Mouse (Mus musculus) mouse embryonic stem cell (cell line): ENCODE results near the gene Batf.

Source experiments
- in situ Hi-C, 2 experiments: fragments of 300-500 bp; cut with MboI; formaldehyde crosslinking; loops; 1 replicate in 1 of 2; 3 replicates in 1 of 2; pipeline ENCODE4 v1.14.3; 2019 to 2020; ENCODE audit warnings: low sequenced_read_pairs in 2 of 2, low pct_unique_long_range_greater_than_20kb in 1 of 2, mixed read lengths in 1 of 2; ENCODE audit not compliant: unreplicated experiment in 1 of 2

Batf gene

GRCm38 (mm10) chr12:85706906-85707305, 20.4 kb downstream of the Batf start:
- in situ Hi-C loops, result loop anchor here in 1 of 2 experiments (25.0 kb wide), 1 partner anchor 380 kb away; the partner anchor contains the start of genes Ift43 and Tgfb3

DNA sequence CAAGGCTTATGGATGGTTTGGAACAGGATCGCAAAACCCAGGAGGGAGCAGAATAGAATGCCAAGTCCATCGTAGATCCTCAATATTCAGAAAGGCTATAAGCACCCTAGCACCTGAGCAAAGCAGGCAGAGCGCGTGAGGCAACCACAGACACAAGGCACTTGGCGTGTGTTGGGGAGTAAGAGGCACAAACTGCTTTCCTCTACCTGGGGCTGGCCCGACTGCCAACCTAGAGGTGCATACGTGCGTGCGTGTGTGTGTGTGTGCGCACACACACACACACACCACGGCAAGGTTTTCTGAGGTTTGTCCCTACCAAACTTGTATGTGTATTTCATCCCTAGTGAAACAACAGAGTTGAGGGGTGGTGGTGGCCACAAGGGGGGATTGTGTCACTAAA, 20.9 kb downstream of the Batf start:
- in situ Hi-C loops, result loop anchor here in 1 of 2 experiments (25.0 kb wide), 1 partner anchor 380 kb away; the partner anchor contains the start of genes Ift43 and Tgfb3

DNA sequence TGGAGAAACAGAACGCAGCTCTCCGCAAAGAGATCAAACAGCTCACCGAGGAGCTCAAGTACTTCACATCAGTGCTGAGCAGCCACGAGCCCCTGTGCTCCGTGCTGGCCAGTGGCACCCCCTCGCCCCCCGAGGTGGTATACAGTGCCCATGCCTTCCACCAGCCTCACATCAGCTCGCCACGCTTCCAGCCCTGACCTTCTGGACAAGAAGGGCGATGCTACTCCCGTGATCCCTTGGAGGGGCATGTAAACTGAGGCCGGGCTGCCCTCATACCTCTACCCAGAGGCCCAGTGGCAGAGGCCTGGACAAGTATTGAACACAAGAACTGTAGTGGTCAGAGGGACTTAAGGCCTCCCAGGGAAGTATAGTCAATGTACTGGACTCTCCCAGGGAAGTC, 22.1 kb downstream of the Batf start:
- in situ Hi-C loops, result loop anchor here in 1 of 2 experiments (25.0 kb wide), 1 partner anchor 379 kb away; the partner anchor contains the start of genes Ift43 and Tgfb3

DNA sequence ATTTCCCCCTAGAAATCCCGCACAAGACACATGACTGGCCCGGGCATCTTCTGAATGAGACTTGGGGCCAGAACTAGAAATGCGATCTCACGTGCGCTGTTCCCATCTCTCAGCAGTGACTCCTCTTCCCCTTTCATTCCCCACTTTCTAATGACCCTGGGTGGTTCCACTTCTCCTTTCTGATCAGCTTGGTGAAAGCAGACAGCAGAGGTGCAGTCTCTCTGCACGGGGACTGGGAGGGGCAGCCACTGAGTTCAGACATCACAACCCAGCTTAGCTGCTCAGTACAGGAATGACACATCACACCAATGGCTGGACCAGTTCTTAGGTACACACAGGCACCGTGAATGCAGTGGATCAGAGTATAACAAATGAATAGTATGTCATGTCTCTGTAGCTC, 24.2 kb downstream of the Batf start:
- in situ Hi-C loops, result loop anchor here in 1 of 2 experiments (25.0 kb wide), 1 partner anchor 377 kb away; the partner anchor contains the start of genes Ift43 and Tgfb3

GRCm38 (mm10) chr12:85712587-85712986, 26.1 kb downstream of the Batf start:
- in situ Hi-C loops, result loop anchor here in 1 of 2 experiments (25.0 kb wide), 1 partner anchor 375 kb away; the partner anchor contains the start of genes Ift43 and Tgfb3

DNA sequence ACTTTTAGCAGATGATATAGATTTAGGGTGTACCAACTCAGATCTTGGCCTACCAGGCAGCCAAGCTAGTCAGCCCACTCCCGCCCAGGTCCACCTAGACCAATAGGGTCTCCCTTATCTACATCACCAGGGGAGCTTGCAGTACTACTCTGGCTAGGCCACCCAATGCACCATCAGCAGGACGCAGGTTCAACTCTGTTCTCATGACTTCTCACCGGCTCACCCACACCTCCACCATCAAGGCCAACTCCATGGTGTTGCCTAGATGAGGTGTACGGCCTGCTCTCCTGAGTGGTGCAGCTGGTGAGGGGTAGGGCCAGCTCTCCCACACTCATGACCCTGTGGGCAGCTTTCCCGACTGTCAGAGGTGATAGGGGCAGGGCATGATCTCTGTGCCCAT, 27.7 kb downstream of the Batf start:
- in situ Hi-C loops, result loop anchor here in 1 of 2 experiments (25.0 kb wide), 1 partner anchor 373 kb away; the partner anchor contains the start of genes Ift43 and Tgfb3

DNA sequence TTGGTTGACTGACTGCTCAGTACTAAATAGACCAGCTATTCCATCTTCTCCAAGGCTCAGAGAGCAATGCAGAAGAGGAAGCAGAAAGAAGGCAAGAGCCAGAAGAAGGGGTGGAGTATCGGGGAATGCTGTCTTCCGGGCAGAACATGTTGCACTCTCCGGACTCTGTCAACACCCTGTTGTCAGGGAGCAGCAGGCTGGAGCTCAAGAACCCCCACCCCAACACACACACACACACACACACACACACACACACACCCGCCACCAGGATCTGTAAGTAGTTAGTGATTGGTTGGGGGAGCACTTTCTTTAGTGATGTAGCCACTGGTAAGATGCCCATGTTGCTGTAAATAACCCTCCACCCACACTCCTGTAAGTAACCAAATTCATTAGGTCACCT, 38.8 kb downstream of the Batf start:
- in situ Hi-C loops, result loop anchor here in 1 of 2 experiments (25.0 kb wide), 1 partner anchor 362 kb away; the partner anchor contains the start of genes Ift43 and Tgfb3

DNA sequence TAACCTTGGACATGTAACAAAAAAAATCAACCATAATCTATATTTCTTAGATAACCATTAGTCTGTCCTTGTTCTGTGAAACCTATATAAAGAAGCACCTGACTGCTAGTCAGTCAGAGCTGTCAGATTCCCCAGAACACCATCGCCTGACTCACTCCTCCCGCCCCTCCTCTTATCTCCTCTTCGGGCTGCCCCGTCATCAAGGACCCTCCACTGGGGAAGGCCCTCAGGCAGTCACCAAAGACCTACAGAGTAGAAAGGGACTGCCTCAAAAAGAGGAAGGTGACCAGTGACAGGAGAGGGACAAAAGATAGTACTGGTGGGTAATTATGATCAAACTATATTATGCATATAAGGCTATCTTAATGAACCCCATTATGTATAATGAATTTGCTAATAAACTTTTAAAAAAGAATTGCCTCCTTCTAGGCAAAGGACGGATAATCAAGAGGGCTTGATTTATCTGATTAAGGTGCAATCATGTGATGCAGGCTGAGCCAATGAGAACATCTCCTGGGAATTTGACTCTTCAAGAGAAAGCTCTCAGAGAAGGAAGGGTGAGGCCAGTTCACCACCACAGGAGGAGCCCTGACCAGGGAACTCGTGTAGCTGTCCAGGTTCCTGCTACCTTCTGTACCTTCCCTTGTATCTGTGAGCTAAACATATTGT, 40.4 kb downstream of the Batf start:
- in situ Hi-C loops, result loop anchor here in 1 of 2 experiments (25.0 kb wide), 1 partner anchor 360 kb away; the partner anchor contains the start of genes Ift43 and Tgfb3

DNA sequence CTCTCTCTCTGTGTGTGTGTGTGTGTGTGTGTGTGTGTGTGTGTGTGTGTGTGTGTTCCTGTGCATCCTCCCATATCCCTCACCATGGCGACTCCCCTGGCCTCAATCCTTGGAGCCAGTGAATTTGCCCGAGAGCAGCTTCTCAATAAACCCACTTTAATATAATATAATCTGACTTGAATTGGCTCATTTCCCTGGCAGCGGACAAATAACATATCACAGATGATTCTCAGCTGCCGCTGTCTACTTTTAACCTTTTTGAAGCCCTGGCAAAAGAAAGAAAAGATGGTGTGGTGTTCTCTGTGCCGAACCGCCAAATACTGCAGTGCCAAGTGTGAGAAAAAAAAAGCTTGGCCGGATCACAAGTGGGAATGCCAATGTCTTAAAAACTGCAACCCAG, 41.7 kb downstream of the Batf start:
- in situ Hi-C loops, result loop anchor here in 1 of 2 experiments (25.0 kb wide), 1 partner anchor 359 kb away; the partner anchor contains the start of genes Ift43 and Tgfb3

DNA sequence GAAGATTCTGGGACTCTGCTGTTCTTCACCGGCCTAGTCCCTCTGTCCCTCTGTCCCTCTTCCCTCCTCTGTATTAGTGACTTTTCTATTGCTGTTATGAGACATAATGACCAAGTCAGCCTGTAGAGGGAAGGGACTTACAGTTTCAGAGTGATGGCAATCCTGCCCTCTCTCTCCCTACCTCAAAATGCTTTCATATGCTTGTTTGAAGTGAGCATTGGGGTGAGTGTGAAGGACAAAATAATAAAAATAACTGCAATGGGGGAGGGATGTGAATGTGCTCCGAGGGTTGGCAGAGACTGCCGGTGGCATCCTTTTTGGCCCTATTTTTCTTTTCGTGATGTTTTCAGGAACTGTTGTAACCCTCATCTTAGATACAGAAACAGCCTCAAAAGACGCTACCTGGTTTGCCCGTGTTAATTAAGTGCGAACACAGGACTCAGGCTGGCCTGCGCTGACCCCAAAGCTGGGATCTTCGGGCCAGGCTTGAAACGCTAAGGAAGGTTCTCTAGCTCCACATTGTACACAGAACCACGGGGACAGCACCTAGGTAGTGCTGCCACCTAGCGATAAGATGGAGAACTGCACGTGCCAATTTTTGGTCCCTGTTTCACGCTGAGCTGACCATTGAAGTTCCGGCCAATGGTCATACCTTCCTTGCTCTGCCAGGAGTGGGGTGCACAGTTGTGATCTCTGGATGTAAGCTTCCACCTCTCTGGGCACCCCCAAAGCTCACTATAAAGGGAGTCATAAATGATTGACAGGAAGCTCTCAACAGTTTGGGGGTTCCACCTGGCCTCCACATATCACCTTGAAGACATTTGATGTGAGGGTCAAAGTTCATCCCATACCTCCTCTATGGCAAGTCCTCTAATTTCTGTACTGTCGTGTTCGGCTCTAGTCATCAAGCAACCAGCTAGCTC, 42.8 kb downstream of the Batf start:
- in situ Hi-C loops, result loop anchor here in 1 of 2 experiments (25.0 kb wide), 1 partner anchor 358 kb away; the partner anchor contains the start of genes Ift43 and Tgfb3

- in situ Hi-C loops, result loop anchor here in 1 of 2 experiments (25.0 kb wide), 1 partner anchor 357 kb away; the partner anchor contains the start of genes Ift43 and Tgfb3
Observed at GRCm38 (mm10) chr12:85729945-85730290, 43.4 kb downstream of the Batf start.

GRCm38 (mm10) chr12:85736203-85736602, 49.7 kb downstream of the Batf start:
- in situ Hi-C loops, result loop anchor here in 1 of 2 experiments (25.0 kb wide), 1 partner anchor 351 kb away; the partner anchor contains the start of genes Ift43 and Tgfb3

GRCm38 (mm10) chr12:85736960-85737359, 50.5 kb downstream of the Batf start:
- in situ Hi-C loops, result loop anchor here in 1 of 2 experiments (25.0 kb wide), 1 partner anchor 350 kb away; the partner anchor contains the start of genes Ift43 and Tgfb3

- in situ Hi-C loops, result loop anchor here (10.0 to 25.0 kb wide), 2 partner anchors 69 to 341 kb away; partner anchors contain the start of genes Ift43 (in 1 of the 2) and Tgfb3 (in 1 of the 2)
Observed at GRCm38 (mm10) chr12:85745827-85746695, 59.6 kb downstream of the Batf start, which contains the start of gene Flvcr2. Gene Flvcr2 (plus strand): TSS chr12:85746539.

DNA sequence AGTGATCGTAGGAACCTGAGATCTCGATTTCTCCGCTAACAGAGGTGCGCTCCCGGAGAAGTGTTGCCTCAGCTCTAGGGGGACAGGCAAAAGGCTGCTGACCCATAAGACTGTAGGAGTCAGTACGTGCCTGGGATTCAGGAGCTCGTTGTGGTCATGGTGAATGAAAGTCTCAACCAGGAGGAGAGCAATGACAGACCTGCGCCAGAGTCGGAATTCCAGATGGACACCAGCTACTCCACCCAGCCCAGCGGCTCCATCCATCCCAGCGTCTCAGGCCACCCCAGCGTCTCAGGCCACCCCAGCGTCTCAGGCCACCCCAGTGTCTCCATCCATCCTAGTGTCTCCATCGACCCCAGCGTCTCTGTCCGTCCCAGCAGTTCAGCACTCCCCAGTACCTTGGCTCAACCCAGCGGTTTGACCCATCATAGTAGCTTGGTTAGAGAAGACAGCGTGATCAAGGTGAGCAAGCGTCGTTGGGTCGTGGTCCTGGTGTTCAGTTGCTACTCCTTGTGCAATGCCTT, 60.3 kb downstream of the Batf start:
- in situ Hi-C loops, result loop anchor here (10.0 to 25.0 kb wide), 2 partner anchors 68 to 341 kb away; partner anchors contain the start of genes Ift43 (in 1 of the 2) and Tgfb3 (in 1 of the 2)

- in situ Hi-C loops, result loop anchor here (10.0 to 25.0 kb wide), 2 partner anchors 67 to 340 kb away; partner anchors contain the start of genes Ift43 (in 1 of the 2) and Tgfb3 (in 1 of the 2)
Observed at GRCm38 (mm10) chr12:85747343-85747742, 60.9 kb downstream of the Batf start.

DNA sequence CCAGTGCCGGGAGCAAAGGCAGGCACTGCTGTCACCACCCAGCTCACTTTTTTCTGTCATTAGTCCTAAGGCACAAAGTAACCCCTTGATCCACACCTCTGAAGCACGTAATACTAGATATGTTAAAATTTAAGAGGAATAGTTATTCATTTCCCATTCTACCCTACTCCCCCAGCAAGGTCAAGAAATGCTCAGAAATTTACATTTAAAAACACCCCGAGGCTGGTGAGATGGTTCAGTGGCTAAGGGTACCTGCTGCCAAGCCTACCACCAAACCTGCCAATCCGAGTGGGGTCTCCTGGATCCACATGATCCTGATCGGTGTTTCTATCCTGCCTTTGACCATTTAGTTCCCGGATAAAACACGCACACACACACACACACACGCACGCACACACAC, 63.4 kb downstream of the Batf start:
- in situ Hi-C loops, result loop anchor here (10.0 to 25.0 kb wide), 2 partner anchors 65 to 337 kb away; partner anchors contain the start of genes Ift43 (in 1 of the 2) and Tgfb3 (in 1 of the 2)
